Mouse (Mus musculus): ENCODE results near the gene Nr4a2.

Gene Nr4a2

DNA sequence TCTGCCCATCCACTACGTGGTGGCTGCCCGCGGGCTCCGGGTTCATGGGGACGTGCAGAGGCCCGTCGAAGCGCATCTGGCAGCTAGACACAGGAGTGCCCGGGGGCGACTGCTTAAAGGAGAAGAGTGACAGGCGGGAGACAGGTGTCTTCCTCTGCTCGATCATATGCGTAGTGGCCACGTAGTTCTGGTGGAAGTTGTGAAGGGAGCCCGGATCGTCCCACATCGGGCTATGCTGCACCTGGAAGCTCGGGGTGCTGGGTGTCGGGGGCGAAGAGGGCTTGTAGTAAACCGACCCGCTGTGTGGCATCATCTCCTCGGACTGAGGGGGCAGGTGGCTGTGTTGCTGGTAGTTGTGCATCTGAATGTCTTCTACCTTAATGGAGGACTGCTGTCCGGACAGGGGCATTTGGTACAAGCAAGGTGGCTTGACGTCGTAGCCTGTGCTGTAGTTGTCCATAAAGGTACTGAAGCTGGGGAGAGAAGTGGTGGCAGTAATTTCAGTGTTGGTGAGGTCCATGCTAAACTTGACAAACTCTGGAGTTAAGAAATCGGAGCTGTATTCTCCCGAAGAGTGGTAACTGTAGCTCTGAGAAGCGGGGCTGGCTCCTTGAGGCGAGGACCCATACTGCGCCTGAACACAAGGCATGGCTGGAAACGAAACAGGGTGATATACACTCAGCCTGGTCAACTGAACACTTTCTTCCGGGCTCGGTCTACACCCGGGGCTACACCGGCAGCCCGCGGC lies 11.8 kb downstream of the Nr4a2 start:
- DNase-seq = no peak

DNA sequence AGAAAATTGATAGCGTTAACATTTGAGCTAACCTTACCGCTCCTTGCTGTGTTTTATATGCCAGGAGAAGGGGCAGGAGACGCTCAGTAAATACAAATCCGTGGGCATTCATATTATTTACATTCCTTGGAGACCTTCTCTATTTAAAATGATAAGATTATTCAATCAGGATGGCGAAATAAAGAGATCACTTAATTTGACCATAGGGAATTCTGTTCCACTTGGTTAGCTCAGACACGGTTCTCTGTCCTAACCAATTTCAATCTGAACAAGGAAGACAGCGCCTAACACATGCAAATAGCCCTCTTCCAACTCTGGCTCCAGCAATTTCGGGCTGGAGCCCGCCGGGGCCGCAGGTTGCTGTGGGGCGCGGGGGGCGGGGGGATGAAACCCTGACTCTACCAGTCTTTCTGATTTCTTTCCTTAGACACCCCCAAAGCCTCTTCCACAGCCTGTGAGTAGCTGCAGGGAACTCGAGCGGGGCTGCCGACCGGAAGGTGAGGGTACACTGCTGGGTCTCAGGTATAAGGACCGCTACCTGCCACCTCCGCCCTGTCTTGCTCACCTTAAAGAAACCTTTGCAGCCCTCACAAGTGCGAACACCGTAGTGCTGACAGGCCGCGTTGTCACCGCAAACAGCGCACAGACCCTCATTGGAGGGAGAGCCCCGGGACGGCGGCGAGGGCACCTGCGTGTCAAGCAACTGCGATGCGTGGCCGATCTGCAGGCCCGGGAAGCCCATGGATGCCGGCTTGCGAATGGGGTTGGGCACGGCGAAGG lies 12.6 kb downstream of the Nr4a2 start:
- DNase-seq = no peak

DNA sequence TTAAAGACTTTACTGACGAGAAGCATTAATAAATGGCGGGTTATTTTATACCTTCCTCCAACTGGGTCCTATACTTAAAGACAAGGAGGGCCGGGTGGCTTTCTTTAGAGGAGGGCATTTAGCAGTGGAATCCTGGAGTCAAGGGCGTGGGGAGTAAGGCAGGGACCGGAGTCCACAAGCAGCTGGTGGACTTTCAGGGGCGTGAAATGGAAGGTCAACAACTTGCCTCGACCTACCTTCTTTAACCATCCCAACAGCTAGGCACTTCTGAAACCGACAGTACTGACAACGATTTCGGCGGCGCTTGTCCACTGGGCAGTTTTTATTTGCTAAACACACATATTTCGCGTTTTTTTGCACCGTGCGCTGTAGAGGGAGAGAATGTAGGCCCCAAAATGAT lies 13.4 kb downstream of the Nr4a2 start:
- DNase-seq = no peak

DNA sequence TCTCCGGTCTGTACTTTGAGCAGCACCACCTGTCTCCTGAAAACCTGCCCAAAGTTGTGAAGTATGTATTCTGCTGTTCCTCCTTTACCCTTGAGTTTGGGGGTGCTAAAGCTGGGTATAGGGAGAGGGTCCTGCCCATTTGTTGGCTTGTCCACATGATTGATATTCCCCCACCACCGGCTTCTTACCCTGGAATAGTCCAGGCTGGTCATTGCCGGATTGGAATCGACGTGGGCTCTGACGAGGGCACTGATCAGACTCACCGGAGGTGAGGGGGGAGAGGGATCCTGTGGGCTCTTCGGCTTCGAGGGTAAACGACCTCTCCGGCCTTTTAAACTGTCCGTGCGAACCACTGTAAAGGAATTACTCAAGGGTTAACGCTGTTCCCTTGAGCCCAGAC lies 13.9 kb downstream of the Nr4a2 start:
- DNase-seq = no peak

GRCm38 (mm10) chr2:57109301-57109700 lies 14.5 kb downstream of the Nr4a2 start:
- no peak for DNase-seq

- no peak for DNase-seq
Observed at GRCm38 (mm10) chr2:57108349-57108930, 15.4 kb downstream of the Nr4a2 start.

- DNase-seq = no peak
Observed at GRCm38 (mm10) chr2:57105401-57105800, 18.4 kb downstream of the Nr4a2 start.

DNA sequence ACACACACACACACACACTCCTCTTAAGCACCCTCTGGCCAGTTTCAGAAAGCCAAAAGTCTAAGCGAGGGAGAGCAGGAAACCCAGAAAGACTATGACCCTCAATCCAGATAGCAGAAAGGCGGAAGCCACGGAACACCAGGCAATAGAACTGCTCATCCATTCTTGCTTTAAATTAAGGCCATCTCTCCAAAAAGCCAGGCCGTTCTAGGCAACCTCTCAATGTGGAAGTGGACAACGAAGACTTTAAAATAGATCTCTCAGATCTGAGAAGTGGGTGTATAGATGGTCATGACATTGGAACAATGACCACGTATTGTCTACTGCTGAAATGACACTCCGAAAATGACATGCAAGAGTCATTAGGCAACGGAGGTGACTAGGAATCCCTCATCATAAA lies 19.1 kb downstream of the Nr4a2 start:
- no peak for DNase-seq

- DNase-seq = no peak
Observed at GRCm38 (mm10) chr2:57103845-57104660, 19.8 kb downstream of the Nr4a2 start.

DNA sequence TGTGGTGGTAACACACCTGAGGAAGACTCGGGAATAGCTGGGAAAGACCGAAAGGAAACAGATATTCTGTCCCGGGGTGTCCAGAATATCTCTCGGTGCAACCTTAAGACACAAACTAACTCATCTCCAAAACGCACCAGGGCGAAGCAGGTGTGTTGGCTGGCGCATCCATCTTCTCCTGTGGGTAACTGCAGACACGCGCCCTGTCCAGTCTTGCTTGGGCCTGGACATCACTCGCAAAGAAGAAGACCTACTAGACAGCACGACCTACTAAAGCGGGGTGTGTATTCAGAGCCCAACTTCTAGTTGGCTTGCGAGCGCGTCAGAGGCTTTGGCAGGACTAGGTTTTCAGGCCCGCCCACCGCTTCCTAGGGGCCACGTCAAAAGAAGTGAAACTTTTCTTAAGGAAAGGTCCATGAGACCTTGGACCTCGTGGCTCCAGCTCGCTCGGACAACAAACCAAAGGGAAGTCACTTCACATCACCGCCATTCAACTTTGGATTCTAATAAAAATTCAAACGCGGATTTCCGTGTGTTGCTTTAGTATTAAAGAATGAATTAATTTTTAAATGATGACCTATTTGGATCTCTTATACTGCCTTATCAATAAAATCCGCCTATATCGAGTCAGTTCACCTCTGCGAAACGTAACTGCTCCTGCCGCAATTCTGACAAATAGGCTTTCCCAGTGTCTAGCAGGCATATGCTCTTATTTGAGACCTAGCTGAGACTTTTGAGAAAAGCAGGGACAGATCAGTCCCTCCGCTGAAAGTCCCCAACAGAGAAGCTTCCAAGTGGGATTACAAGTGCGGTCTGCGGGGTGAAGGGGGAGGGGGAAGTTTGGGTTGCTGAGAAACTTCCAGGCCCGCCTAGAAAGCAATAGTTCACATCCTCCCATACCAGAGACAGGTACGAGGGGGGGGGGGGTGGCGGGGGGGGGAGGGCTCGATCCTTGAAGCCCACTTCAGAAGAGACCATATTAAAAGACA lies 20.7 kb downstream of the Nr4a2 start:
- DNase-seq = no peak

DNA sequence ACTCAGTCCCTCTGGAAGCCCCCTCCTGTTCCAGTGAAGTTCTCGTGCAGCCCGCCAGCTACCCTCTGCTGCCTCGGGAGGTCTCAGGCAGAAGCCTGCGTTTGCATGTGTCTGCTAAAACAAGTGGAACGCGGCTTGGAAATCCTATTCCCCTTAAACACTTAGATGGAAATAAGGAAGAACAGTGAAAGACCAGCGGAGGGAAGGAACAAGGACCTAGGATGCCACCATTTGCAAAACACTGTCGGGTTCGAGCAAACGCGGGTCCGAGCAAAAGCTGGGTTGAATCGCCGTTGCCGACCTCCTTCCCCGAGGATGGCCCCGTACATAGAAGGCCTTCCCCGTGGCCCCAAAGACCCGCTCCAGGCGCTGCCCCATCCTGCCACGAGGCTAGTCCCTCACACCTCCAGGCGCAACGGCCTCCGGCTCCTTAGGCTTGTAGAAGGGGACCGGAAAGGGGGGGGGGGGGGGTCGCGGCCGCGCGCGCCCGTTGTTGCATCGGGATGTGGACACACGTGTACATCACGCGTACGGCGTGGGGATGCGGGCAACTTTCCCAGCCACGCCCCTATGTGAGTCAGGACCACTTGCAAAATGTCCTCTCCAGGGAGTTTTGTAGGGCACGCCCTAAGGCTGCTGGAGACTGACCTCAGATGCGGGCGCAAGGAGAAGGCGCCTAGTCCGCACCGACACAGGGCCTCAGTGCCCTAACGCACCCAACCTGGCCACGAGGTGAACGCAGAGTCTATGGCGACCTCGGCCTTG lies 21.5 kb downstream of the Nr4a2 start:
- no peak for DNase-seq

DNA sequence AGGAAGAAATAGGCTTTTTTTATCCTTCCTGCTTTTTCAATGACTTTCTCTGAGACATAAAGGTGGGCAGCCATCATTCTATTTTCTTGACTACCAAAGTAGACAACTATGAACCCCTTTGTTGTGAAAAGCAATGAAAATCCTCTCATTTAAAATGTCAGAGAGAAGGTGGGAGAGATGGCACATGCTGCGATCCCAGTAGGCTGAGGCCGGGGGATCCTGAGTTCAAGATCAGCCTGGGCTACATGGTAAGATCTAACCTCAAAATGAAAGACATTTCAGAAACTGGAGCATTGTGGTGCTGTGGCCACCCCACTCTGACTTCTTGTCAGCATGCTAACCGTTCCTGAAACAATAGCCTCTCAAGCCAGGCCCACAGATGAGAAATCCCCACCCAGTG lies 23.6 kb downstream of the Nr4a2 start:
- DNase-seq = no peak

DNA sequence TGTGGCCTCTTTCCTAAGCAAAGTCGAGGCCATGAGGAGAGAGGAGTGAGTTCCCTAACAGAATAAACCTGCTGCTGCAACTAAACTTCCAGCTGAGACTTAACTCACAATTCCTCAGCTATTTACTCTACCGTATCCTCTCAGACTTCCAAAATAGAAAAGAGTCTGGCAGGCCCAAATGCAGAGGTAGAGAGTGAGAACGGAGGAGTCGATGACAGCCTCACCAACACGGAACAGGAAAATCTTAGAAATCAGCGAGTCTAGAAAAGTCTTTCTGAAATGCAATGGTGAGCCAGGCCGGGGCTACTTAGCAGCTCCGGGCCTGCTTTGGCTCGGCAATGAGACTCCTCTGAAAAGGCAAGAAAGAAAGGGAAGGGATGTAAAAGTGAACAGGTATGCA lies 51.4 kb downstream of the Nr4a2 start:
- DNase-seq = no peak

- DNase-seq = no peak
Observed at GRCm38 (mm10) chr2:57063480-57063879, 60.3 kb downstream of the Nr4a2 start.

Measured in cerebellum, adult 11-12 months (tissue).